ENCODE assay signal across 8 mouse cellular contexts in genomic region chr9:63803181-63803591, GRCm38 (mm10). TPM values are rescaled to one million over a fixed set of nuclear protein-coding genes. Genes with fewer than 3 reads are reported as not detected.
DNase-seq lines count a peak whose midpoint lies in the region; ATAC-seq lines count a peak whose summit lies in the region.

No protein-coding gene starts in this region.

- H3K9ac ChIP-seq in hindbrain, embryonic 11.5 days (ENCODE audit: low read depth, low read length), result no peak overlapping the region
- no peak overlapping the region for H3K9ac ChIP-seq in hindbrain, embryonic 16.5 days (ENCODE audit: low read depth, low read length)
- H3K9ac ChIP-seq in neural tube, embryonic 11.5 days (ENCODE audit: low read length), result no peak overlapping the region

- intact Hi-C loops in left cerebral cortex, postnatal 25 days (cut with DNase I), result no loop called here
- intact Hi-C loops in gastrocnemius, postnatal 36 days (cut with DNase I), result no loop called here

- no peaks in the 10 kb centered on the region for H3K9me3 ChIP-seq in hindbrain, embryonic 11.5 days (ENCODE audit: control insufficient read depth, low read length)
- H3K9me3 ChIP-seq in hindbrain, embryonic 16.5 days (ENCODE audit: control insufficient read depth, low read length), result no peaks in the 10 kb centered on the region
- H3K9me3 ChIP-seq in neural tube, embryonic 11.5 days (ENCODE audit: control insufficient read depth, low read length), result no peaks in the 10 kb centered on the region

- H3K4me2 ChIP-seq in hindbrain, embryonic 11.5 days (replicated peaks; ENCODE audit: low read depth, low read length), result 0 out of 2 replicates have a peak overlapping the region, but pooled peaks have one; percentile 12
- no peak overlapping the region for H3K4me2 ChIP-seq in hindbrain, embryonic 16.5 days (ENCODE audit: low read length)
- H3K4me2 ChIP-seq in neural tube, embryonic 11.5 days (ENCODE audit: low read depth), result peak overlapping the region; percentile 21; the same call in 1 of the 2 replicates

- ATAC-seq in hindbrain, embryonic 11.5 days (ENCODE audit: low FRiP score), result no peak
- ATAC-seq in hindbrain, embryonic 16.5 days, result no peak; the same call in 1 of the 2 replicates
- no peak for ATAC-seq in neural tube, embryonic 11.5 days (ENCODE audit: insufficient read depth, low FRiP score, low TSS enrichment)
- no peak for ATAC-seq in megakaryocyte progenitor cell, adult 5-6 weeks (replicated peaks; ENCODE audit: poor library complexity)

- WGBS in hindbrain, embryonic 11.5 days, result 3% methylated on average over 8 of the region's 8 CpGs
- 4% methylated on average over 8 of the region's 8 CpGs for WGBS in hindbrain, embryonic 16.5 days
- WGBS in neural tube, embryonic 11.5 days, result under 1% methylated on average over 8 of the region's 8 CpGs

- 0 out of 2 replicates have a peak, but pooled peaks cover 5% of the 10 kb centered on the region for H3K4me1 ChIP-seq in hindbrain, embryonic 11.5 days (replicated peaks; ENCODE audit: control insufficient read depth, insufficient read depth, low read length)
- H3K4me1 ChIP-seq in hindbrain, embryonic 16.5 days (ENCODE audit: control insufficient read depth, insufficient read depth, low read depth, low read length), result peaks cover 10% of the 10 kb centered on the region
- peaks cover 8% of the 10 kb centered on the region; the same call in 1 of the 2 replicates for H3K4me1 ChIP-seq in neural tube, embryonic 11.5 days (ENCODE audit: control insufficient read depth, insufficient read depth, low read length)

- H3K27ac ChIP-seq in hindbrain, embryonic 11.5 days (ENCODE audit: low read depth, low read length), result no peak overlapping the region
- no peak overlapping the region for H3K27ac ChIP-seq in hindbrain, embryonic 16.5 days (ENCODE audit: low read depth, low read length)
- H3K27ac ChIP-seq in neural tube, embryonic 11.5 days (ENCODE audit: low read depth, low read length), result no peak overlapping the region

- no peak overlapping the region for H3K4me3 ChIP-seq in hindbrain, embryonic 11.5 days (ENCODE audit: low read depth, low read length)
- H3K4me3 ChIP-seq in hindbrain, embryonic 16.5 days (ENCODE audit: low read length), result no peak overlapping the region
- no peak overlapping the region for H3K4me3 ChIP-seq in neural tube, embryonic 11.5 days (ENCODE audit: low read depth, low read length)

- peak; percentile 76 for DNase-seq in hindbrain, embryonic 11.5 days (ENCODE audit: low spot score)
- DNase-seq in embryo, embryonic 11.5 days (ENCODE audit: low read depth, low spot score), result peak; percentile 59
- DNase-seq in kidney, adult 8-10 months, result peak; percentile 34 to 47
- peak; percentile 58 for DNase-seq in neural tube, embryonic 11.5 days (ENCODE audit: low spot score)
- no peak for DNase-seq in left cerebral cortex, postnatal 25 days (ENCODE audit: low spot score in 2 of 2)
- DNase-seq in gastrocnemius, postnatal 36 days, result no peak

- H3K27me3 ChIP-seq in hindbrain, embryonic 11.5 days (ENCODE audit: control insufficient read depth, insufficient read depth, low read length), result no peaks in the 10 kb centered on the region
- no peaks in the 10 kb centered on the region for H3K27me3 ChIP-seq in hindbrain, embryonic 16.5 days (replicated peaks; ENCODE audit: control insufficient read depth, insufficient read depth, low read length)
- H3K27me3 ChIP-seq in neural tube, embryonic 11.5 days (ENCODE audit: control insufficient read depth, insufficient read depth, low read length), result no peaks in the 10 kb centered on the region

- no peaks in the 10 kb centered on the region for H3K36me3 ChIP-seq in hindbrain, embryonic 11.5 days (ENCODE audit: control insufficient read depth, insufficient read depth, low read length)
- H3K36me3 ChIP-seq in hindbrain, embryonic 16.5 days (ENCODE audit: control insufficient read depth, insufficient read depth, low read length), result no peaks in the 10 kb centered on the region
- no peaks in the 10 kb centered on the region for H3K36me3 ChIP-seq in neural tube, embryonic 11.5 days (ENCODE audit: control insufficient read depth, insufficient read depth, low read length)

RNA-seq across cellular contexts. Expression of gene Smad3, which starts 45.4 kb away (rescaled TPM):
- polyA plus RNA-seq in hindbrain, embryonic 11.5 days (2014; fragmentation: Nextera tagmentation; extraction: Ambion mirVana), result 13.9 and 16.0 TPM in 2 replicates
- 7.7 and 9.3 TPM in 2 replicates for polyA plus RNA-seq in hindbrain, embryonic 16.5 days (2015; fragmentation: Nextera tagmentation; extraction: Ambion mirVana)
- 15.2 and 17.6 TPM in 2 replicates for polyA plus RNA-seq in neural tube, embryonic 11.5 days (2014; fragmentation: Nextera tagmentation; extraction: Ambion mirVana)
- 10 to 100 TPM; 55.3 to 67.5 TPM for total RNA-seq in left cerebral cortex, postnatal 25 days (2021)
- total RNA-seq in megakaryocyte progenitor cell, adult 5-6 weeks (2015), result 12.6 and 14.4 TPM in 2 replicates
- 16.7 and 16.8 TPM in 2 replicates for total RNA-seq in megakaryocyte progenitor cell, adult 5-6 weeks (2017)
- total RNA-seq in gastrocnemius, postnatal 36 days (2021), result 10 to 100 TPM; 46.3 to 56.9 TPM

Comparison
In these comparisons a context has a peak if more than half of its experiments do, and no peak if none do; other contexts are left out.
1. DNase-seq: peak in hindbrain, embryonic 11.5 days (single experiment), embryo, embryonic 11.5 days (single experiment), kidney, adult 8-10 months (2 of 2) and neural tube, embryonic 11.5 days (single experiment); none in left cerebral cortex, postnatal 25 days (0 of 2) and gastrocnemius, postnatal 36 days (0 of 2).